Mouse (Mus musculus) erythroblast, embryonic 14.5 days (primary cell): ENCODE results near the gene Hmgb1.

Experiments
- GATA1 ChIP-seq: IDR thresholded peaks from 2 replicates; pipeline ENCODE4 v1.6.1; 2012; ENCODE audit warnings: low read length, inconsistent platforms, mixed read lengths
- TAL1 ChIP-seq: IDR thresholded peaks from 3 replicates; pipeline ENCODE4 v1.6.1; 2012; ENCODE audit warnings: low read length, inconsistent platforms, mixed read lengths

GRCm38 (mm10) chr5:149014600-149015268 is 169.6 kb downstream of the Hmgb1 start:
- TF ChIP-seq GATA1 (no peak), TAL1 (no peak)
